Mouse (Mus musculus): Measurements from ENCODE around the gene Zfp462.

Zfp462 gene

GRCm38 (mm10) chr4:54996064-54996463 is 51.2 kb downstream of the Zfp462 start:
- no peak for DNase-seq (ENCODE audit: low spot score)

GRCm38 (mm10) chr4:54998146-54998841 is 53.4 kb downstream of the Zfp462 start:
- DNase-seq (ENCODE audit: low spot score), result no peak

- no peak for DNase-seq (ENCODE audit: low spot score)
Observed at GRCm38 (mm10) chr4:54999556-54999955, 54.7 kb downstream of the Zfp462 start.

GRCm38 (mm10) chr4:55001386-55001785 is 56.5 kb downstream of the Zfp462 start:
- DNase-seq (ENCODE audit: low spot score), result no peak

- no peak for DNase-seq (ENCODE audit: low spot score)
Observed at GRCm38 (mm10) chr4:55003128-55003527, 58.3 kb downstream of the Zfp462 start.

- DNase-seq (ENCODE audit: low spot score), result no peak
Observed at GRCm38 (mm10) chr4:55005066-55005465, 60.2 kb downstream of the Zfp462 start.

GRCm38 (mm10) chr4:55005521-55005969 is 60.7 kb downstream of the Zfp462 start:
- DNase-seq (ENCODE audit: low spot score), result no peak

GRCm38 (mm10) chr4:55006024-55006423 is 61.2 kb downstream of the Zfp462 start:
- DNase-seq (ENCODE audit: low spot score), result no peak

GRCm38 (mm10) chr4:55008616-55009015 is 63.8 kb downstream of the Zfp462 start:
- no peak for DNase-seq (ENCODE audit: low spot score)

GRCm38 (mm10) chr4:55011391-55011790 is 66.5 kb downstream of the Zfp462 start:
- DNase-seq (ENCODE audit: low spot score), result no peak

GRCm38 (mm10) chr4:55013563-55014248 is 68.9 kb downstream of the Zfp462 start:
- no peak for DNase-seq (ENCODE audit: low spot score)

- no peak for DNase-seq (ENCODE audit: low spot score)
Observed at GRCm38 (mm10) chr4:55014731-55015463, 70.0 kb downstream of the Zfp462 start.

GRCm38 (mm10) chr4:55015517-55015916 is 70.7 kb downstream of the Zfp462 start:
- no peak for DNase-seq (ENCODE audit: low spot score)

- no peak for DNase-seq (ENCODE audit: low spot score)
Observed at GRCm38 (mm10) chr4:55026109-55026646, 81.3 kb downstream of the Zfp462 start.

- no peak for DNase-seq (ENCODE audit: low spot score)
Observed at GRCm38 (mm10) chr4:55030401-55030800, 85.6 kb downstream of the Zfp462 start.

- no peak for DNase-seq (ENCODE audit: low spot score)
Observed at GRCm38 (mm10) chr4:55032317-55032930, 87.6 kb downstream of the Zfp462 start.

GRCm38 (mm10) chr4:55033452-55033851 is 88.6 kb downstream of the Zfp462 start:
- no peak for DNase-seq (ENCODE audit: low spot score)

- no peak for DNase-seq (ENCODE audit: low spot score)
Observed at GRCm38 (mm10) chr4:55038139-55038538, 93.3 kb downstream of the Zfp462 start.

- no peak for DNase-seq (ENCODE audit: low spot score)
Observed at GRCm38 (mm10) chr4:55040258-55040964, 95.6 kb downstream of the Zfp462 start.

GRCm38 (mm10) chr4:55041106-55041730 is 96.4 kb downstream of the Zfp462 start:
- DNase-seq (ENCODE audit: low spot score), result no peak

- DNase-seq (ENCODE audit: low spot score), result no peak
Observed at GRCm38 (mm10) chr4:55042573-55042972, 97.7 kb downstream of the Zfp462 start.

Data from c-Kit-positive CD71-positive TER-119-positive erythroid progenitor cells, embryonic 14.5 days (primary cell).